Mouse (Mus musculus): ENCODE results near the gene Steap3.

Steap3 gene

DNA sequence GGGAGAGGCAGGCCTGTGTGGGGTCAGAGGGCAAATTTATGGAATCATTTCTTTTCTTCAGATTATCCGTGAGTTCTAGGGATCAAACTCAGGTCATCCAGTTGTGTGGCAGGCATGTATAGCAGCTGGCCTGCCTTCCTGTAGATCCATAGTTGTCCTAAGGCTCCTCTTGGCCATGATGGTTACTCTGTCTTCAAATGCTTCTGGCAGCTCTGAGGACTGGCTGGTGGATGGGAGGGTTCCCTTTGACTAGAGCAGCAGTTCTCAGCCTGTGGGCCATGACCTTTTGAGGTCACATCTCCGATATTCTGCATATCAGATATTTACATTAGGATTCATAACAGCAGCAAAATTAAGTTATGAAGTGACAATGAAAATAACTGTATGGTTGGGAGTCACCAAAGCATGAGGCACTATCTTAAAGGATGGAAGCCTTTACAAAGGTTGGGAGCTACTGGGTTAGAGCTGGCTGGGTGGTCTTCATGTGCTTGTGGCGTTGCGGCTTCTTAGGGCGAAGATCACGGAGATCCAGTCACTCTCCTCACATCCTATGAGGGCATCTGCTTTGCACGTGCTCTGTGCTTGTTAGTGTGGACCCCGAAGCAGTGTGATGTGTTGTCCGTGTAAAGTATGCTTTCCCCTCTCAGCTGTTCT lies 113.9 kb downstream of the Steap3 start:
- intact Hi-C loops (cut with DNase I): no loop called here

DNA sequence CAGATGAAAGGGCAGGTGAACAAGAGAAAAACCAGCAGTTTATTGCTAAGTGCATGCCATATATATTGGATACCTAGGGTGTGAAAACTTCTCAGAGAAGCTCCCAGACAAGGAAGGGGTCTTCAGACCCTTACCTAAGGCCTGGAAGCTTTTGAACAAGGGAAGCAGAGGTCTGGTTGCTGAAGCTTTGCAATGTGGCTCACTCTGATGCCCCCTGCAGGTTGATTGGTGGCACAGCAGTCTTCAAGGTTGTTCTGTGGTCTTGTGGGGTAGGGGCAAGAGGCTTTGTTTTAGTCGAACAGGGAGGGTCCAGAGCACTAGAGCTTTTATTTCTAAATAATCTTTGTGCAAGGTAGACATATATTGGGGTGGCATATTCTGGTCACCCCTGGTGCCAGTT lies 117.2 kb downstream of the Steap3 start:
- intact Hi-C loops (cut with DNase I): no loop called here

DNA sequence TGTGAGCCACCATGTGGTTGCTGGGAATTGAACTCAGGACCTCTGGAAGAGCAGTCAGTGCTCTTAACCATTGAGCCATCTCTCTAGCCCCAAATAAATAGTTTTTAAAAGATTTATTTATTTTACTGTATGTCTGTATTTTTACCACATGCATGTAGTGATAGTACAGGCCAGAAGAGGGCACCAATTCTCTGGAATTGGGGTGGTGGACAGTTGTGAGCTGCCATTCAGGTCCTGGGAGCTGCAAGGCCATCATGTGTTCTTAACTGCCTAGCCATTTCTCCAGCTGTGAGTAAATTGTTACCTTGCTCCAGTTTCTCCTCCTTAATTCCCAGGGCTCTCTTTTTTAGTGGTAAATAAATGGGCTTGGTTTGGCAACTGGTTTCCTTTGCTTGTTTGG lies 118.3 kb downstream of the Steap3 start:
- intact Hi-C loops (cut with DNase I): loop anchor here (5.0 kb wide), 1 partner anchor 122 kb away; no protein-coding TSS in a partner anchor

DNA sequence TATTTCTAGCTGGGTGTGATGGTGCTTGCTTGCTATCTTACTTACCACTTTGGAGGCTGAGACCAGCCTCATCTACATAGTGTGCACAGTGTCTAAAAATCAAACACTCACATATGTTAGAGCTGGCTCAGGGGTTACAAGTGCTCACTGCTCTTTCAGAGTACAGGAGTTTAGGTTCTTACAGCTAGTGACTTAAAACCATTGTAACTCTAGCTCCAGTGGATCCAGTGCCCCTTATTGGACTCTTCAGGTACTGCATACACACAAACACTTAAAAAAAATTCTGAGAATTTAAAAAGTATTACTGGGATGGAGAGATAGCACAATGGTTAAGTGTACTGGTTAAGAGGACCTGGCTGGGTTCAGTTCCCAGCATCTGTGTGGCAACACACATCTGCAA lies 125.5 kb downstream of the Steap3 start:
- intact Hi-C loops (cut with DNase I): loop anchor here (1.0 kb wide), 1 partner anchor 49 kb away; no protein-coding TSS in a partner anchor

DNA sequence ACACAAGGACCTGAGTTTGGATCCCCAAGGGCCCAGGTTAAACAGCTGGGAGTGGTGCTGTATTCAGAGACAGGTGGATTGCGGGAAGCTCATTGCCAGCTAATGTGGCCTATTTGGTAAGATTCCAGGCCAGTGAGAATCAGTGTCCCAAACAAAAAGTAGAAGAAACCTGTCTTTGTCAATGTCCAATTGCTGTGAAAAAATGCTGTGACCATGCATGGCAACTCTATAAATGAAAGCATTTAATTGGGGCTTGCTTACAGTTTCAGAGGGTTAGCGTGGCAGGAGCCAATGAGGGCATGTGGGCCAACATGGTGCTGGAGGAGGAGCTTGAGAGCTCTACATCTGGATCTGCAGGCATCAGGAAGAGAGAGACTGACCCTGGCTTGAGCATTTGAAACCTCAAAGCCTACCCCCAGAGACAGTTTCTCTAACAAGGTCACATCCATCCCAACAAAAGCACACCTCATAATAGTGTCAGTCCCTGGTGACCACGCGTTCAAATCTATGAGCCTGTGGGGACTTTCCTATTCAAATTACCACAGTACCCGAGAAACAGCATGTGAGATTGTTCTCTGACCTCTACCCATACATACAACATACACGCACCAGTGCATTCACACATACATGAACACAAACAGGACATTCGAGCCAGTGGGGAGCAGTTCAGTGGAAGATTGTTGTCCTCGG lies 126.8 kb downstream of the Steap3 start:
- intact Hi-C loops (cut with DNase I): no loop called here

DNA sequence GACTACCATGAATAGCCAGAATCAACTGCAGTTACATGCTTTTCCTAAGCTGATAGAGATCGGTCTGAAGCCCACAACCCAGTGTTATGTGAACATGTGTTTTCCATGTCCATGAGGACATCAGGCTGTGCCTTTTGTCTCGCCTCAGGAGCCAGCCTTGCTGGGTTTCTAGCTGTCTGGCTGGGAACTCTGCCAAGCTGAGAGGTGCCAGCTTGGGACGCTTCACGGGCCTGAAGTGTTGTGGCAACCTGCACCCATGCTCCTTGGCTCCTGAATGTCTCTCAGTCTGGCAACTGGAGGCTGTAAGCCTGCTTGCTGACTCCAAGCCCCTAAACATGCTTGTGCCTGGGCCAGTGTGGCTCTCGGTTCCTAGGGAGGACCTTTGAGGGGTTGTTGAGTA lies 130.0 kb downstream of the Steap3 start:
- intact Hi-C loops (cut with DNase I): no loop called here
